Mouse (Mus musculus) frontal cortex, adult 2 months (tissue): ENCODE results near the gene Ufsp1. TPM values are rescaled to one million over a fixed set of nuclear protein-coding genes. Genes with fewer than 3 reads are reported as not detected.

Source experiments
- DNase-seq, 2 experiments: peaks; one replicate each; pipeline ENCODE4 v3.0.0; 2022; ENCODE audit warnings: low spot score in 1 of 2; ENCODE audit errors: extremely low spot score in 1 of 2
- polyA plus RNA-seq: library from polyadenylated mRNA; depleted of rRNA; stranded (reverse); fragments of >200 nt; gene quantifications from 2 replicates; pipeline ENCODE4 v1.2.3, GENCODE M21; 2012; rRNA removed

The Ufsp1 gene
- polyA plus RNA-seq, 1 experiment: 12.4 TPM

DNA sequence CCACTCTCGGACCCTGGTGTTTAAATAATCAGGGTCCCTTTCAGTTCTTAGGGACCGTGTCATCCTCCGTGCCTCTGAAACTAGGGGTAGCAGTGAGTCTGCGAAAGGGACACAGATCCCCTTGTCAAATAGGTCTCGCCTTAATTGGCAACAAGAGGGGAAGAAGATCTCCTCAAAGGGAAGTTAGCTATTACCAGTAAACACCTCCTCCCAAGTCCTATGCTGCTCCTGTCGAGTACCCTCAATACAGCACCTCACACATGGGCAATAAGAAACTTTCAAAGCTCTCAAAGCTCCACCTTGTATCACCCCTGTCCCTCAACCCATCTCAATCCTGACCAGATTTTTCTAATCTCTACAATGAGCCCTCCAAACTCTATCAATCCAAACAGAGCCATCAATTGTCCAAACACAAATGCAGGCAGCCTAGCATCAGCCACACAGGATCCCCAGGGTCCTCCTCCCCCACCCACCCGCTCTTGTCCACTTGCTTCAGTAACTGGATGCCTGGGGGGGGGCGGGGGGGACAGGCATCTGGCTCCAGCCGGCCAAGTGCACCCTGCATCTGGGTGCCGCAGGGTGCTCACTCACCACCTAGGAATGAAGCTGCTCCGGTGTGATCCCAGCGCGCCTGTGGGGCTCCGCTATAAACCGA lies 38.6 kb downstream of the Ufsp1 start:
- no peak for DNase-seq

- peak; percentile 91 to 93 for DNase-seq
Observed at GRCm38 (mm10) chr5:137333512-137334174, 39.2 kb downstream of the Ufsp1 start, which contains the start of gene Slc12a9. TSS of gene Slc12a9 (minus strand) at chr5:137333597.

DNA sequence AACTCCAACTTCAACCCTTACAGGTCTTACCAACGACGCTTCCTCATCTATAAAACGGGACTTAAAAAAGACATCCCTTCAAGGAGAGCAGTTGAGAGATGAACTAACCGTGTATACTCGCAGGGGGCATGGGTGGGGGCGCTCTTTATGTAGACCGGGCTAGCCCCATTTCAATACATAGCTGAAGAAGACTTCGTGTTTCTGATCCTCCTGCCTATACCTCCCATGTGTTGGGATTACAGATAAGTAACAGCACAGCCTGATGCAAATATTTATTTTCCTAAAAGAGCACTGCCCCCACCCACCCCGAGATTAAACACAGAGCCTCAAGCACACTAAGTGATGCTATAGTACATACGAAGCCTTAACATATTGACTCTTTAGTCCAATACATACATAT lies 39.9 kb downstream of the Ufsp1 start:
- DNase-seq: no peak

- DNase-seq: no peak
Observed at GRCm38 (mm10) chr5:137335066-137335465, 40.6 kb downstream of the Ufsp1 start.

DNA sequence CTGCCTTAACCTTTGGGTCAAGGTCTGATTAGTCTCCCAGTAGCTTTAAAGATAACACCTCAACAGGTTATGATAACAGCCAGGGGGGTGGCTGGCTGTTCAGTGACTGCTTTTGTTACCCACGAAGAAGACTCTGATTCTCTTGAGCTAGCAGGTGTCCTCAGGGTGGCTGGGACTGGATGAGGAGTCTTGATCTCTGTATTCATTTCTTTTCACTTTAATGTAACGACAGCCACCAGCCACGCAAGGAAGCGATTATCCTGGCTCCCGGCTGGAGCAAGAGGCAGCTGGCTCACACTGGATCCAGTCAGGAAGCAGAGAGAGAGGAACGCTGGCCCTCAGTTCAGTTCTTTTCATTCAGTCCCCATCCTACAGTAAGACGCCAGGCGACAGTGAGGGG lies 42.8 kb downstream of the Ufsp1 start:
- no peak for DNase-seq

- peak; percentile 84 to 93 for DNase-seq
Observed at GRCm38 (mm10) chr5:137338256-137338655, 43.8 kb downstream of the Ufsp1 start.

GRCm38 (mm10) chr5:137338663-137339289 lies 44.3 kb downstream of the Ufsp1 start:
- no peak for DNase-seq

GRCm38 (mm10) chr5:137339290-137339979 lies 45.0 kb downstream of the Ufsp1 start:
- DNase-seq: no peak

DNA sequence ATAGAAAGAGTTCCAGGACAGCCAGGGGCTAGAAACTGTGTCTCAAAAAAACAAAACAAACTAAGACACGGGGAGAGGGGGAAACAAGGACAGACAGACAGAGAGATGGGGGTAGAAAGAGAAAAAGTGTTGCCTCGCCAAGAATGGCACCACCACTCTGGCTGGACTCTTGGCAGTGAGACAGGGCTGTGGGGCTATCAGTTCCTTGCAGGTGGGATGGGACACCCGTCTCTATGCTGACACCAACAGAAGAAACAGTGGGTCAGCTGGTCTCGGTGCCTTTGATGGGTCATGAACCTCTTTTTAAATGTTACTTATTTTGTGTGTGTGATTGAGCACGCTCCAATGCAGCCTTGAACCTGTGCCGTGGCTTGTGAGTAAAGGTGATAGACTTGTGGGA lies 45.8 kb downstream of the Ufsp1 start:
- DNase-seq: no peak

DNA sequence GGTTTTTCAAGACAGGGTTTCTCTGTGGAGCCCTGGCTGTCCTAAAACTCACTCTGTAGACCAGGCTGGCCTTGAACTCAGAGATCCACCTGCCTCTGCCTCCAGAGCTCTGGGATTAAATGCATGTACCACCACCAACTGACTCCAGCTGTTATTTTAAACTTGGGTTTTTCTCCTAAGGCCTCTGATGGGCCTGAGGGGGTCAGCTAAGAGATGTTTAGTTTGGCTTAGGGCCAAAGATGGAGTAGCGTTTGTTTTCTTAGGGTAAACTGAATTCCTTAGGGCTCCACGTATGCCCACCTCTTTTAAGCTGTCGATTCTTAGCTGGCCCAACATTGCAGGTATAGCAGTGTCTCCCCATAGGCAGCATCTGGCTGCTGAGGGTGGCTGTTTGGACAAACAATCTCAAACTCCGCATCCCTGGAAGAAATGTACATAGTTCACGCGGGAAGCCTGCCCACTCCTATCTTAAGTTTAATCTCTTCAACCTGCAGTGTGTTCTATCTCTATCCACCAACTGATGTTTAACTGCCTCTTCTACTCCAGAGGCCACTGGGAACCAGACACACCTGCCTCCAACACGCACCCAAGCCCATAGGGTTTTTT lies 48.1 kb downstream of the Ufsp1 start:
- DNase-seq: no peak

DNA sequence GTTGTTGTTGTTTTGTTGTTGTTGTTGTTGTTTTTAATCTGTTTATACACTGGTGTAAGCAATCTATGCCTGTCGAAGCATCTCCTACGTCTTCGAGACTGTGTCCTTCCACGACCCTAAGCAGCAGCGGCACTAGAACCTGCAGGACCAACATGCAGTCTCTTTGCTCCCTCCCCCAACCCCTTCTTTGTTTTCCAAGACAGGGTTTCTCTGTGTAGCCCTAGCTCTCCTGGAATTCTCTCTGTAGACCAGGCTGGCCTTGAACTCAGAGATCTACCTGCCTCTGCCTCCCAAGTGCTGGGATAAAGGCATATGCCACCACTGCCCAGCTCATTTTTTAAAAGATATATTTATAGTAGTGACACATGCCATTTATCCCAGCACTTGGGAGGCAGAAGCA lies 49.0 kb downstream of the Ufsp1 start:
- no peak for DNase-seq

DNA sequence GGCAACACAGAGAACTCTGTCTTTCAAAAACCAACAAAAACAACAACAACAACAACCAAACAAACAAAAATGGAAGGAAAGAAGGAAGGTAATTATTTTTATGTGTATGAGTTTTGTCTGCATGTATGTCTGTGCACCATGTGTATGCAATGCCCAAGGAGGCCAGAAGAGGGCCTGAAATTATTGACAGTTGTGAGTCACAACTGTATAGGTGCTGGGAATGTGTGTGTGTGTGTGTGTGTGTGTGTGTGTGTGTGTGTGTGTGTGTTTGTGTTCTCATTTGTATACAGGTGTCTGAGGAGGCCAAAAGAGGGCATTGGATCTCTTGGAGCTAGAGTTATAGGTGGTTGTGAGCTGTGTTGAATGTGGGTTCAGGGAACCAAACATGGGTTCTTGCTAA lies 49.4 kb downstream of the Ufsp1 start:
- DNase-seq: no peak

Other genes with a start within 250 kb of the Ufsp1 start
- gene Ap1s1, start 248.5 kb upstream of the Ufsp1 start, polyA plus RNA-seq: 263 and 311 TPM in 2 replicates
- 1.9 and 2.5 TPM in 2 replicates for gene Serpine1, start 222.4 kb upstream of the Ufsp1 start, polyA plus RNA-seq
- 2.0 and 2.3 TPM in 2 replicates for gene Trim56, start 178.4 kb upstream of the Ufsp1 start, polyA plus RNA-seq
- 0.16 TPM in 1 of 2 replicates, not detected in the other for gene Muc3, start 145.3 kb upstream of the Ufsp1 start, polyA plus RNA-seq
- 28.3 and 33.2 TPM in 2 replicates for gene Muc3a, start 82.2 kb upstream of the Ufsp1 start, polyA plus RNA-seq
- gene Ache, start 7.1 kb upstream of the Ufsp1 start, polyA plus RNA-seq: 63.7 and 65.6 TPM in 2 replicates
- 268 and 278 TPM in 2 replicates for gene Srrt, start 13.0 kb downstream of the Ufsp1 start, polyA plus RNA-seq
- gene Trip6, start 19.8 kb downstream of the Ufsp1 start, polyA plus RNA-seq: 8.5 and 9.0 TPM in 2 replicates
- 32.6 and 34.6 TPM in 2 replicates for gene Slc12a9, start 39.0 kb downstream of the Ufsp1 start, polyA plus RNA-seq
- gene Ephb4, start 55.5 kb downstream of the Ufsp1 start, polyA plus RNA-seq: 5.6 and 6.0 TPM in 2 replicates
- gene Zan, start 182.4 kb downstream of the Ufsp1 start, polyA plus RNA-seq: 0.20 and 0.29 TPM in 2 replicates
- 51.7 and 52.3 TPM in 2 replicates for gene Pop7, start 207.9 kb downstream of the Ufsp1 start, polyA plus RNA-seq
- 51.1 and 56.4 TPM in 2 replicates for gene Gigyf1, start 223.9 kb downstream of the Ufsp1 start, polyA plus RNA-seq
- not detected in 2 replicates for gene Epo, start 238.6 kb downstream of the Ufsp1 start, polyA plus RNA-seq
- gene Gnb2, start 238.9 kb downstream of the Ufsp1 start, polyA plus RNA-seq: 635 and 662 TPM in 2 replicates